8 mouse cellular contexts compared by ENCODE assay signal in genomic region chr1:24134792-24135191, GRCm38 (mm10). TPM values are rescaled to one million over a fixed set of nuclear protein-coding genes. Genes with fewer than 3 reads are reported as not detected.
DNase-seq lines count a peak whose midpoint lies in the region; ATAC-seq and TF ChIP-seq lines count a peak whose summit lies in the region.

No protein-coding gene starts in this region.

- H3K4me2 ChIP-seq in hindbrain, embryonic 16.5 days (ENCODE audit: low read length), result no peak overlapping the region

- peak; percentile 74 for ATAC-seq in hindbrain, embryonic 16.5 days

- no peak overlapping the region for H3K9ac ChIP-seq in hindbrain, embryonic 16.5 days (ENCODE audit: low read depth, low read length)

- H3K27me3 ChIP-seq in cerebellum, adult 2 months (ENCODE audit: control insufficient read depth, insufficient read depth, low read length), result no peaks in the 10 kb centered on the region
- no peaks in the 10 kb centered on the region for H3K27me3 ChIP-seq in testis, adult 2 months (ENCODE audit: control insufficient read depth, insufficient read depth, low read length)
- H3K27me3 ChIP-seq in hindbrain, embryonic 16.5 days (replicated peaks; ENCODE audit: control insufficient read depth, insufficient read depth, low read length), result no peaks in the 10 kb centered on the region

- no peak for TF ChIP-seq POLR2A in cerebellum, adult 2 months (IDR thresholded peaks at IDR 0.05; ENCODE audit: borderline replicate concordance, insufficient read depth, low read length)
- TF ChIP-seq POLR2A in testis, adult 2 months (IDR thresholded peaks at IDR 0.05; ENCODE audit: control insufficient read depth, low read depth, low read length), result no peak

- no peak overlapping the region for H3K4me3 ChIP-seq in cerebellum, adult 2 months (replicated peaks; ENCODE audit: insufficient read depth, low read depth, low read length)
- no peak overlapping the region for H3K4me3 ChIP-seq in testis, adult 2 months (ENCODE audit: control insufficient read depth, low read depth, low read length)
- H3K4me3 ChIP-seq in hindbrain, embryonic 16.5 days (ENCODE audit: low read length), result no peak overlapping the region

- no peaks in the 10 kb centered on the region for H3K4me1 ChIP-seq in cerebellum, adult 2 months (ENCODE audit: control insufficient read depth, insufficient read depth, low read length)
- H3K4me1 ChIP-seq in testis, adult 2 months (ENCODE audit: control insufficient read depth, insufficient read depth, low read length), result no peaks in the 10 kb centered on the region; the same call in 1 of the 2 replicates
- no peaks in the 10 kb centered on the region for H3K4me1 ChIP-seq in hindbrain, embryonic 16.5 days (ENCODE audit: control insufficient read depth, insufficient read depth, low read depth, low read length)

- 0% methylated on average over 1 of the region's 1 CpGs for WGBS in cerebellum, adult 2 months
- WGBS in hindbrain, embryonic 16.5 days, result 0% methylated on average over 1 of the region's 1 CpGs

- no peaks in the 10 kb centered on the region for H3K9me3 ChIP-seq in hindbrain, embryonic 16.5 days (ENCODE audit: control insufficient read depth, low read length)

- no peak overlapping the region for H3K27ac ChIP-seq in cerebellum, adult 2 months (ENCODE audit: insufficient read depth, low read length)
- H3K27ac ChIP-seq in testis, adult 2 months (ENCODE audit: control insufficient read depth, insufficient read depth, low read depth, low read length), result no peak overlapping the region
- H3K27ac ChIP-seq in hindbrain, embryonic 16.5 days (ENCODE audit: low read depth, low read length), result no peak overlapping the region

- peak in 1 of 2 experiments; percentile 40 for DNase-seq in cerebellum, adult 2 months
- DNase-seq in cerebellum, postnatal 36 days, result no peak
- no peak for DNase-seq in testis, postnatal 10 days (ENCODE audit: low spot score)
- DNase-seq in retina, postnatal 7 days (ENCODE audit: low read depth, low spot score), result peak; percentile 29
- DNase-seq in spleen, postnatal 4 days (ENCODE audit: low spot score in 2 of 2), result no peak
- no peak for DNase-seq in urinary bladder, adult 2 months (ENCODE audit: low spot score)

- peak; percentile 53; the same call in 1 of the 2 replicates for TF ChIP-seq CTCF in cerebellum, adult 2 months (IDR thresholded peaks at IDR 0.05; ENCODE audit: borderline replicate concordance, insufficient read depth, low read depth, low read length)
- peak; percentile 11; the same call in 1 of the 2 replicates for TF ChIP-seq CTCF in testis, adult 2 months (IDR thresholded peaks at IDR 0.05; ENCODE audit: control insufficient read depth, insufficient read depth, insufficient replicate concordance, low read depth, low read length)

- no peaks in the 10 kb centered on the region for H3K36me3 ChIP-seq in testis, adult 2 months (ENCODE audit: control insufficient read depth, insufficient read depth, low read length)
- H3K36me3 ChIP-seq in hindbrain, embryonic 16.5 days (ENCODE audit: control insufficient read depth, insufficient read depth, low read length), result no peaks in the 10 kb centered on the region

RNA-seq across cellular contexts. Expression of gene Fam135a, which starts 34.7 kb away (rescaled TPM):
- polyA plus RNA-seq in cerebellum, adult 2 months (2012; rRNA removed), result 38.6 and 39.5 TPM in 2 replicates
- 31.1 and 40.1 TPM in 2 replicates for polyA plus RNA-seq in testis, adult 2 months (2012; rRNA removed)
- 23.3 and 23.9 TPM in 2 replicates for polyA plus RNA-seq in hindbrain, embryonic 16.5 days (2015; fragmentation: Nextera tagmentation; extraction: Ambion mirVana)
- polyA plus RNA-seq in urinary bladder, adult 2 months (2012; rRNA removed), result 25.5 and 28.5 TPM in 2 replicates

RNA-seq across cellular contexts. Expression of gene Col9a1, which starts 42.6 kb away (rescaled TPM):
- 0.79 and 0.87 TPM in 2 replicates for polyA plus RNA-seq in cerebellum, adult 2 months (2012; rRNA removed)
- polyA plus RNA-seq in testis, adult 2 months (2012; rRNA removed), result 1.8 TPM in 2 replicates
- 1.8 and 3.8 TPM in 2 replicates for polyA plus RNA-seq in hindbrain, embryonic 16.5 days (2015; fragmentation: Nextera tagmentation; extraction: Ambion mirVana)
- 0.01 and 0.03 TPM in 2 replicates for polyA plus RNA-seq in urinary bladder, adult 2 months (2012; rRNA removed)
